Mouse (Mus musculus): ENCODE data around the gene Dyrk3. TPM values are rescaled to one million over a fixed set of nuclear protein-coding genes. Genes with fewer than 3 reads are reported as not detected.
"Not testable (repeated sequence)": the region's sequence is repeated elsewhere in the genome, so short reads cannot be mapped to it uniquely, and the experiment has no call there.

The Dyrk3 gene
- total RNA-seq (2021) (1 to 10 TPM; 5.6 to 7.3 TPM), polyA plus RNA-seq (2012; rRNA removed) (2.3 and 3.2 TPM in 2 replicates)
- long read RNA-seq, transcript Dyrk3-201 (3 exons, 3,164 nt), result major isoform, 7 of 9 reads
- long read RNA-seq, partial matches to known transcripts, result 0 of 9 reads
- long read RNA-seq, other reads (novel, unspliced or antisense), result 2 of 9 reads

GRCm38 (mm10) chr1:131138191-131139016 lies at the start of gene Dyrk3:
Gene Dyrk3, minus strand, starts transcription at chr1:131138340.
- peak; percentile 95 for DNase-seq

- DNase-seq, result no peak
Measured at GRCm38 (mm10) chr1:131187856-131188255, 49.7 kb upstream of the Dyrk3 start.

DNA sequence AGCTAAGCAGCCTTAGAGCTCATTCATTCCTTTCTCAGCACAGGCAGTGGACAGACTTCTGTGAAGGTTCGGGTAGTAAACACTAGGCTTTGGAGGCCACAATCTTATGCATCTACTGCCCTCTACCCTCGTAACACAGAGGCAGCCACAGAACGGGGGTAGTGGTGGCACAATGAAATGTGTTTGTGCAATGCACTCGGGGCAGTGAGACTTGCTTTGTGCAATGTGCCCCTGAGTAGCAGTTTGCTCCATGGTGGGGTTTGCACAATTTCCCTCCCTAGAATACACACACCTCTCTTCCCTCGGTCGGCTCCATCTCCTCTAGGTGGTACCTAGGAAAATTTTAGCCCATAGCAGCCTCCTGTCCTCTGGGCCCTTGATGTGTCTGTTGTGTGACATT lies 48.9 kb upstream of the Dyrk3 start:
- no peak for DNase-seq

GRCm38 (mm10) chr1:131185821-131186506 lies 47.8 kb upstream of the Dyrk3 start:
- DNase-seq, result no peak

GRCm38 (mm10) chr1:131184956-131185660 lies 47.0 kb upstream of the Dyrk3 start:
- no peak for DNase-seq

DNA sequence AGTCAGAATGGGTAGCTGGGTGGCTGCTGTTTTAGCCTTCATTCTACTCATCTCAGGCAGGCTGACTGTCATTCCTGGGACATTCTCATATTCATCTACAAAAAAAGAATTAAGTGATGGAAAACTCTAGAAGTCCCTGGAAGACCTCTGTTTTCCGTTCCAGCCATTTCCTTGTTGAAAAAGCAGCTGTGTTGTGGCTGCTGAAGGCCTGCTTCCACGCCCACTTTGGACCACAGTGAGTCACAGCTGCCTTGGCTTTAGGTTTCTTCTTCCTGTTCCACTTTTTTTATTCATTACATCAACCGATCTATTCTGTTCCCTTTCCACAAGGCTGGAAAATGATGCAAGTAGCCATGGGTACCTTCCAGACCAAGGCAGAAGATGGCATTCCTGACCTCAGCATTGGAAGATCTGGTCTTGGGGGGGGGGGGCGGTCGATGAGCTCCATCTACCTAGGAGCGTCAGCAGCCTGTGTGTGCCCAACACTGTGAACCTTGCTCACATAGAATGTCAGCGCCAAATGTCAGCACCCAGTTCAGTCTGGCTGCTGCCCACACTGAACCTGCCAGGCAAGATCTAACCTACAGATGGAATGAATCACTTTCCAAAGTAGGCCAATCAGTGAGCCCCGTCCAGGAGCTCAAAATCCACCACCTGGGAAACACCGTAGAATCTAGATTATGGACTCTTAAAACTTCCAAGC lies 46.3 kb upstream of the Dyrk3 start:
- DNase-seq, result peak; percentile 45

DNA sequence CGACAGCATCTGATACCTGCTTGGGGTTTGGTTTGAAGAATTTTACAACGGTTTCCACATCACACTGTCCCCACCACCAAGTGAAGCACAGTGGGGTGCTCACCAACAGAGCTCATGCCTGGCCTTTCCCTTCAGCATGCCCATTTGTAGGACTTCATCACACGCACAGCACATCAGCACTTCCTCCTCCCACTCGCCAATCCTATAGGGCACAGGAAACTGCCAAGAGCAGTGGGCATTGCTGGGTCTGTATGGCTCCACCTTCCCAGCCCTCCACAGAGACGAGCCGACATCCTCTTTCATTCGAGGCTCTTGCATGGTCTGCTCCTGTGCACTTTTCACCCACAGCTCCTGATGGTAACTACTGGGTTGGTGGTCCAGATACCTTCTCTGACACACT lies 45.1 kb upstream of the Dyrk3 start:
- no peak for DNase-seq

- DNase-seq, result peak; percentile 84
Measured at GRCm38 (mm10) chr1:131181642-131182527, 43.7 kb upstream of the Dyrk3 start.

GRCm38 (mm10) chr1:131180386-131180785 lies 42.2 kb upstream of the Dyrk3 start:
- no peak for DNase-seq

DNA sequence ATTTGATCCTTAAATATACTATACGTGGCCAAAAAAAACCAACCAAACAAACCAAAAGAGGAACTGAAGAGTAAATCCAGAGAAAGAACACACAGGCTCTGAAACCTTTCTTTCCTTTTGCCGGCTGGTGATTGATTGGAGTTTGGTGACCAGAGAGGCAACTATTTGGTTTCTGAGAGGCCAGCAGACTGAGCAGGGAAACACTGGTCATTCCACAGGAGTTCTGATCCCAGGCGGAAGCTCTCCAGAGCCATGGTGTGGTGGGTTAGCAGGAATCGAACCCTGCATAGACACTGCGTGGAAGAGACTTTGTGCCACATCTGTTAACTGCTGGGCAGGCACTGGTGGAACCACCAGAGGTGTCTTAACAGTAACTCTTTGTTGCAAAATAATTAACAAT lies 39.9 kb upstream of the Dyrk3 start:
- no peak for DNase-seq

DNA sequence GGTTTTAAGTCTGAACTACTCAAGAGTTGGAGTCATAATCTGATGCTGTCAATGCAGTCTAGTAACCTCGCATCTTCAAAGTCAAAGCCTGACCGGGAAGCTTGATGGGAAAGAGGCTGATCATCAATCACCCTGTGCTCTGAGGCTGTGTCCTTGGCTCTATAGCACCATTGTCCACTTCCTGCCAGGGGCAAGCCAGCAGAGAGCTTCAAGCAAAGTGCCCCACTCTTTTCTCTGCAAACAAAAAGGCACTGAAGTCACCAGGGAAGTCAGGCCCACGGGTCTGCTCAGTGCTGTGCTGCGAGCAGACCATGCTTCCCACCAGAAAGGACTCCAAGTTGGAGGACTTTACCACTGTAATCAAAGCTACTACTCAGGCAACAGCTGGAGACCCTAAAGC lies 39.1 kb upstream of the Dyrk3 start:
- peak; percentile 71 for DNase-seq

- peak; percentile 54 for DNase-seq
Measured at GRCm38 (mm10) chr1:131175819-131176218, 37.7 kb upstream of the Dyrk3 start.

DNA sequence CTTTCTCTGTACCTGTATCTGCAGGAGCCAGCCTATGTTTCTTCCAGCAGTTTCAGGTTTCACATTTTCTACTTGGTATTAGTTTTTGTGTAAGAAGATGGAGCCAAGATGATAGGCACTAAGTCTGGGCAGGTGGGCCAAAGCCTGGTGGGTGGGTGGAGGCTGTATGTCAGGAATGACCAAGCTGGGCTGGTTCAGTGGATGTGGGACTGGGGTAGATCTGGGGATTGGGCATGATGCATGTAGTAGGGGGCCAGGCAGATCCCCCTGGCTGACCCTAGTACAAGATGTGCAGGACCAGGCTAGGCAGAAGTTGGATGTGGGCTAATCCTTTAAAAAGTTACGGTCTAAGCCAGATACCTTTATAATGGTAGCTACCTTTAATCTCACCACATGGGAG lies 37.0 kb upstream of the Dyrk3 start:
- DNase-seq, result no peak

- DNase-seq, result peak; percentile 52
Measured at GRCm38 (mm10) chr1:131174299-131174861, 36.2 kb upstream of the Dyrk3 start.

DNA sequence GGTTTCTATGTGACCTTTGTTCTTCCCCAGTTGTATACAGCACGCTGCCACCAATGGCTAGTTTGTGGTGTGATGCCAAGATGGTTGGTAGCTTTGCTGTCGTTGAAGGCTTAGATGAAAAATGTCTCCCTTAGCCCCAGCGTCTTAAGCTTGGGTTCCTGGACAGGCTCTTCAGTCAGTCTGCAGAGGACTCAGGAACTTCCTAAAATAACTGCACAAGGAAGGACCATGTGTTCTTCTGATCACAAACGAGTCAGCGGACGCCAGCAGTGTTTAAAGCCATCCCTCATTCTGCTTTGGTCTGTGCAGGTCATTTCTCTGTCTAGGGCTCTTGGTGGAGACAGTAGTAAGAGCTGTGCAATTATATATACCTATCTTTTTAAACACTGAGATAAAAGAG lies 35.7 kb upstream of the Dyrk3 start:
- no peak for DNase-seq

DNA sequence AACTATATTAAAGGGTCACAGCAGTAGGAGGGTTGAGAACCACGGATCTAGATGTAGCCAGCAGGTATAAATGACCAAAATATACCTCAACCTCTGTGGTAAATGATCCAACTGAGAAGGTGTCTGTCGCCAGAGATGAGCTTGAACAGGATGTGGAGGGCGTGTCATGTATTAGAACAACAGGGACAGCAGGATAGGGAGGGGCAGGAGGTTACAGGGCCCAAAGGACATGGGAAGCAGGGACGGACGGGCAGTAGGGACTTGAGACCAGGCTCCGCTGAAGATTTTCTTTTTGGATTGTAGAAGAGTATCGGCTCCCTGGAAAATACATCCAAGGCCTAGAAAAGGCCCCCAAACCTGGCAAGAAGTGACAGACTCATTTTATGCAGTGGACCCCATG lies 34.9 kb upstream of the Dyrk3 start:
- DNase-seq, result no peak

DNA sequence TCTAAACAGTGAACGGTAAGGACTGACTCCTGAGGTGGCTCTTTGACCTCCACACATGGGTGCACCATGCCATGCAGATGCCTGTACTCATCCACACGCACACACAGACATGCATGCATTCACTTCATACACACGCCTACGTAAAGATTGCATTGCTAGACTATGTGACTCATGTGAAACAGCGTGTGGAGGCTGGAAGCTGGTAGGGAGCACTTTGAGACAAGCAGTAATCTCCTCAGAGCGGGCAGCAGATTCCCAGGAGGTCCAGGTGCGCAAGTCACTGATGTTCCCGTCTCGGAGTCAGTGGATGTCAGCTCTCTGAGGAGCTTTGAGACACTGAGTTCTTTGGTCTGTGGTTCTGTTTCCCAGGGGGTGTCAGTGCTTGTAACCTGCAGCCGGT lies 29.5 kb upstream of the Dyrk3 start:
- DNase-seq, result no peak

DNA sequence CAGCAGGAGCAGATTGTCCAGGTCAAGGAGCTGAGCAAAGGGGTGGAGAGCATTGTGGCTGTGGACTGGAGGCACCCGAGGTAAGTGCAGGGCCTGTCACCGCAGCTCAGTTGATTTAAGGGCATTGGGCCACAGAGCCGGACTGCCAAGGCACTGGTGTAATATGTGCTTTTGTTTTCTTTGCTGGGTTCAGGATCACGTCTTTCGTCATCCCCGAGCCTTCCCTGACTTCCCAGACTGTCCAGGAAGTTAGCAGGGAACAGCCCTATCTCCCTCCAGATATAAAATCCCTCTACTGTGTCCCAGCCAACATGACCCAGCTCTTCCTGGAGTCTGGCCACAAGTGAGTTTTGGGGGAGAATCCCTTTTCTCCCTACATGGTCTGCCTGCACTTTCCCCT lies 26.3 kb upstream of the Dyrk3 start:
- peak; percentile 33 for DNase-seq

- no peak for DNase-seq
Measured at GRCm38 (mm10) chr1:131161091-131161490, 23.0 kb upstream of the Dyrk3 start.

DNA sequence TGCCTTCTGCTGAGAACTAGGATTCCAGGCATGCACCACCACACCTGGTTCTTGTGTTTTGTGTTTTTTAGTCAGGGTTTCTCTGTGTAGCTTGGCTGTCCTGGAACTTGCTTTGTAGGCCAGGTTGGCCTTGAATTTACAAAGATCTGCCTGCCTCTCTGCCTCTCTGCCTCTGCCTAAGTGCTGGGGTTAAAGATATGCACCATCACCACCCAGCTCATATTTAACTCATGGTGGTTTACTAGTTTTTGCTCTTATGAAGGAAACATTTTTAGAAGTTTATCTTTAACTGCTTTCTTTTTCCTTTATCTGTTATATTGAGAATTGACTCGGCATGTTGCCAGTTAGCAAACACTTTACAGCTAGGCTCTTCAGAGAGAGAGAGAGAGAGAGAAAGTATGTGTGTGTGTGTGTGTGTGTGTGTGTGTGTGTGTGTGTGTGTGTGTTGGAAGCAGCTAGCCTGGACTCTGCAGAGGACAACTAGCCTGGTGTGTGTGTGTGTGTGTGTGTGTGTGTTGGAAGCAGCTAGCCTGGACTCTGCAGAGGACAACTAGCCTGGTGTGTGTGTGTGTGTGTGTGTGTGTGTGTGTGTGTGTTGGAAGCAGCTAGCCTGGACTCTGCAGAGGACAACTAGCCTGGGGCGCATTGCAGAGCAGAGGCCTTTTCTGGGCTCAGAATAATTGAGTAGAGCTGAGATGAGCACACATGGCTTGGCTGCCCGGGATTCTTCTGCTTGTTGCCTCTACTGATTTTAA lies 21.6 kb upstream of the Dyrk3 start:
- not testable (repeated sequence) for DNase-seq

All from adrenal gland, adult 2 months (tissue).